Comparison of ENCODE assay signal across 25 mouse cellular contexts in the genomic region with DNA sequence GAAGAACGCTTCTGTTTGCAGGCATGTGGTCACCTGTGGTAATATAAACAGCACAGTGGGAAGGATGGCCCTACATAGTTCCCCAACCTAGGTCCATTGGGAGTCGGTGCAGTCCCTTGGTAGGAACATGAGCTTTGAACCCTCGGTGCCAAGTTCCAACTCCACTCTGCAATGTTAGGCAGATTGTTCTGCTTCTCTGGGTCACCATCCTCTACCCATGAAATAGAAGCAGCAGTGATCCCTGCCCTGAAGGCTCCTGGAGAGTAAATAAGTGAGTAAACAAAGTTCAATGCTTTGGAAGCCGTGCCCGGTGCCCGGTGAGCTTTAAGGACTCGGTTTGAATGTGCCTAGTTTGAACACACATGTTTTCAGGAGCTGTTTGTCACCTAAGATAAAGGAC.
"Had no signal": no experiment of that assay in that cellular context is flagged by ENCODE, and none has a peak within 500 bp of the region (broad histone marks: within the 10 kb centered on the region; RNA-seq: fewer than 3 reads in every experiment).

No protein-coding gene starts in this region.

- H3K9me3 ChIP-seq: heart, embryonic 10.5 days; heart, embryonic 12.5 days; hindbrain, embryonic 10.5 days; hindbrain, embryonic 12.5 days; intestine, embryonic 15.5 days; kidney, embryonic 15.5 days; limb, embryonic 10.5 days; limb, embryonic 12.5 days; liver, embryonic 13.5 days; liver, embryonic 15.5 days had no signal

- H3K4me2 ChIP-seq: heart, embryonic 12.5 days; hindbrain, embryonic 12.5 days; hindbrain, embryonic 14.5 days; intestine, embryonic 15.5 days; kidney, embryonic 15.5 days; limb, embryonic 12.5 days; liver, embryonic 13.5 days; liver, embryonic 15.5 days had no signal

- H3K4me3 ChIP-seq: gastrocnemius, adult 2 months; heart, adult 2 months; heart, embryonic 10.5 days; heart, embryonic 12.5 days; hindbrain, embryonic 10.5 days; hindbrain, embryonic 12.5 days; intestine, embryonic 15.5 days; kidney, embryonic 15.5 days; layer of hippocampus, adult 2 months; left cerebral cortex, adult 2 months; limb, embryonic 10.5 days; limb, embryonic 12.5 days; liver, embryonic 13.5 days; liver, embryonic 15.5 days had no signal

- H3K9ac ChIP-seq: heart, embryonic 12.5 days; hindbrain, embryonic 12.5 days; hindbrain, embryonic 14.5 days; intestine, embryonic 15.5 days; kidney, embryonic 15.5 days; limb, embryonic 12.5 days; liver, embryonic 13.5 days; liver, embryonic 15.5 days had no signal

- H3K27me3 ChIP-seq: hindbrain, embryonic 12.5 days; intestine, embryonic 15.5 days; kidney, embryonic 15.5 days; limb, embryonic 12.5 days; liver, embryonic 13.5 days; liver, embryonic 15.5 days had no signal

- DNase-seq: gastrocnemius, adult 2 months; gastrocnemius, postnatal 10 days; gastrocnemius, postnatal 25 days; heart, adult 2 months; heart, postnatal 10 days; heart, postnatal 4 days; liver; liver, embryonic 13.5 days had no signal

- H3K27ac ChIP-seq: gastrocnemius, adult 2 months; heart, adult 2 months; heart, embryonic 10.5 days; hindbrain, embryonic 10.5 days; hindbrain, embryonic 12.5 days; hindbrain, embryonic 14.5 days; intestine, embryonic 15.5 days; kidney, embryonic 15.5 days; kidney, postnatal 0 days; layer of hippocampus, adult 2 months; left cerebral cortex, adult 2 months; limb, embryonic 10.5 days; limb, embryonic 12.5 days; liver, embryonic 13.5 days; liver, embryonic 15.5 days had no signal

- H3K36me3 ChIP-seq: heart, embryonic 10.5 days; heart, embryonic 12.5 days; hindbrain, embryonic 10.5 days; hindbrain, embryonic 12.5 days; intestine, embryonic 15.5 days; kidney, embryonic 15.5 days; limb, embryonic 10.5 days; limb, embryonic 12.5 days; liver, embryonic 13.5 days; liver, embryonic 15.5 days had no signal

- H3K4me1 ChIP-seq: heart, embryonic 12.5 days; hindbrain, embryonic 12.5 days; intestine, embryonic 15.5 days; kidney, embryonic 15.5 days; limb, embryonic 10.5 days; limb, embryonic 12.5 days; liver, embryonic 15.5 days had no signal

- ATAC-seq: forebrain, embryonic 16.5 days; hindbrain, embryonic 16.5 days; inflammation-experienced regulatory T-cells, adult 6 months; intestine, embryonic 15.5 days; intestine, postnatal 0 days had no signal
